Mouse (Mus musculus) forebrain, embryonic 11.5 days (tissue): ENCODE results near the gene Alk. TPM values are rescaled to one million over a fixed set of nuclear protein-coding genes. Genes with fewer than 3 reads are reported as not detected.

ENCODE experiments used
- ATAC-seq: fragments of 200-750 bp; cut with Nextera tagmentation; replicated peaks from 2 replicates; pipeline ENCODE4 v1.8.0; 2017; ENCODE audit warnings: moderate TSS enrichment; ENCODE audit not compliant: low FRiP score
- DNase-seq: peaks from one replicate; pipeline ENCODE4 v3.0.0-alpha.2; 2017; ENCODE audit warnings: low spot score
- H3K27ac ChIP-seq: fragments of 300-500 bp; sonication (generic); 2 replicates; pipeline ENCODE4 v1.5.1; 2014; ENCODE audit warnings: low read depth, low read length
- H3K27me3 ChIP-seq: fragments of 300-500 bp; sonication (generic); 2 replicates; pipeline ENCODE4 v1.6.1; 2014; ENCODE audit warnings: mild to moderate bottlenecking, low read length, mixed read lengths; ENCODE audit not compliant: control insufficient read depth, insufficient read depth
- H3K36me3 ChIP-seq: fragments of 300-500 bp; sonication (generic); 2 replicates; pipeline ENCODE4 v1.6.1; 2014; ENCODE audit warnings: mild to moderate bottlenecking, low read length, moderate library complexity, mixed read lengths; ENCODE audit not compliant: control insufficient read depth, insufficient read depth
- H3K4me1 ChIP-seq: fragments of 300-500 bp; sonication (generic); replicated peaks from 2 replicates; pipeline ENCODE4 v1.6.1; 2014; ENCODE audit warnings: low read length, mixed read lengths; ENCODE audit not compliant: control insufficient read depth, insufficient read depth
- H3K4me2 ChIP-seq: fragments of 300-500 bp; sonication (generic); 2 replicates; pipeline ENCODE4 v1.6.1; 2014; ENCODE audit warnings: low read depth, mild to moderate bottlenecking, low read length, moderate library complexity, mixed read lengths; ENCODE audit not compliant: severe bottlenecking
- H3K4me3 ChIP-seq: fragments of 300-500 bp; sonication (generic); 2 replicates; pipeline ENCODE4 v1.5.1; 2014; ENCODE audit warnings: low read depth, low read length
- H3K9ac ChIP-seq: fragments of 300-500 bp; sonication (generic); 2 replicates; pipeline ENCODE4 v1.6.1; 2014; ENCODE audit warnings: low read length
- H3K9me3 ChIP-seq: fragments of 300-500 bp; sonication (generic); 2 replicates; pipeline ENCODE4 v1.6.1; 2016; ENCODE audit warnings: low read length, mixed read lengths; ENCODE audit not compliant: control insufficient read depth
- WGBS: fragments of 180-500 bp; shearing (Covaris S2); extraction: QIAGEN DNeasy Blood & Tissue Kit; methylation state at CpG from one replicate; pipeline ENCODE4 v1.1.7; 2014; 5-methylcytosine and 5-hydroxymethylcytosine counted together
- polyA plus RNA-seq: library from polyadenylated mRNA; unstranded; fragments of >200 nt; fragmentation: Nextera tagmentation; extraction: Ambion mirVana; gene quantifications from 2 replicates; pipeline ENCODE4 v1.2.1, GENCODE M21; 2014

Gene Alk
- polyA plus RNA-seq, 1 experiment from 2014 or later, result 0.15 TPM

- H3K4me3 ChIP-seq, result no peak overlapping the region
- H3K27ac ChIP-seq, result no peak overlapping the region
- H3K9me3 ChIP-seq, result no peaks in the 10 kb centered on the region
- H3K9ac ChIP-seq, result no peak overlapping the region
- H3K27me3 ChIP-seq, result no peaks in the 10 kb centered on the region; the same call in 1 of the 2 replicates
- H3K4me1 ChIP-seq, result 0 out of 2 replicates have a peak, but pooled peaks cover 1% of the 10 kb centered on the region
- H3K36me3 ChIP-seq, result no peaks in the 10 kb centered on the region
- H3K4me2 ChIP-seq, result no peak overlapping the region
- DNase-seq, result no peak
- 66% methylated on average over 5 of the region's 5 CpGs for WGBS
- no peak for ATAC-seq
Measured at GRCm38 (mm10) chr17:71872976-71873375, 731.5 kb downstream of the Alk start.

GRCm38 (mm10) chr17:71871981-71872380 is 732.4 kb downstream of the Alk start:
- ATAC-seq, result no peak
- Histone ChIP-seq H3K4me1 (0 out of 2 replicates have a peak, but pooled peaks cover 1% of the 10 kb centered on the region), H3K27ac (no peak overlapping the region)

GRCm38 (mm10) chr17:71870641-71871040 is 733.8 kb downstream of the Alk start:
- Histone ChIP-seq H3K36me3 (no peaks in the 10 kb centered on the region), H3K27ac (no peak overlapping the region), H3K9ac (no peak overlapping the region), H3K4me2 (no peak overlapping the region), H3K4me3 (no peak overlapping the region), H3K4me1 (0 out of 2 replicates have a peak, but pooled peaks cover 1% of the 10 kb centered on the region), H3K27me3 (no peaks in the 10 kb centered on the region; the same call in 1 of the 2 replicates), H3K9me3 (no peaks in the 10 kb centered on the region)
- WGBS, result 91% methylated on average over 1 of the region's 1 CpGs
- ATAC-seq (no peak), DNase-seq (no peak)

More at GRCm38 (mm10) chr17:71871981-71872380, 732.4 kb downstream of the Alk start:
- Histone ChIP-seq H3K36me3 (no peaks in the 10 kb centered on the region), H3K4me2 (no peak overlapping the region), H3K9me3 (no peaks in the 10 kb centered on the region), H3K9ac (no peak overlapping the region), H3K27me3 (no peaks in the 10 kb centered on the region; the same call in 1 of the 2 replicates), H3K4me3 (no peak overlapping the region)
- 85% methylated on average over 7 of the region's 7 CpGs for WGBS
- no peak for DNase-seq

- Histone ChIP-seq H3K27ac (no peak overlapping the region), H3K4me2 (no peak overlapping the region), H3K4me1 (0 out of 2 replicates have a peak, but pooled peaks cover 1% of the 10 kb centered on the region), H3K9me3 (no peaks in the 10 kb centered on the region), H3K27me3 (no peaks in the 10 kb centered on the region; the same call in 1 of the 2 replicates), H3K9ac (no peak overlapping the region), H3K4me3 (no peak overlapping the region), H3K36me3 (no peaks in the 10 kb centered on the region)
- WGBS, result 91% methylated on average over 8 of the region's 8 CpGs
- ATAC-seq (no peak; the same call in 1 of the 2 replicates), DNase-seq (no peak)
Measured at GRCm38 (mm10) chr17:71870232-71870621, 734.2 kb downstream of the Alk start.

GRCm38 (mm10) chr17:71869372-71870231 is 734.8 kb downstream of the Alk start:
- H3K9ac ChIP-seq, result peak overlapping the region; percentile 77
- H3K4me2 ChIP-seq, result peak overlapping the region; percentile 94
- DNase-seq (peak; percentile 77), ATAC-seq (peak; percentile 83)
- H3K4me1 ChIP-seq, result 0 out of 2 replicates have a peak, but pooled peaks cover 1% of the 10 kb centered on the region
- WGBS, result 8% methylated on average over 60 of the region's 60 CpGs
- H3K27ac ChIP-seq, result no peak overlapping the region
- no peaks in the 10 kb centered on the region; the same call in 1 of the 2 replicates for H3K27me3 ChIP-seq
- no peaks in the 10 kb centered on the region for H3K36me3 ChIP-seq
- H3K4me3 ChIP-seq, result peak overlapping the region; percentile 50
- no peaks in the 10 kb centered on the region for H3K9me3 ChIP-seq

- Histone ChIP-seq H3K9ac (no peak overlapping the region), H3K9me3 (no peaks in the 10 kb centered on the region), H3K4me3 (no peak overlapping the region), H3K4me2 (peak overlapping the region; percentile 94; the same call in 1 of the 2 replicates), H3K4me1 (0 out of 2 replicates have a peak, but pooled peaks cover 1% of the 10 kb centered on the region), H3K27ac (no peak overlapping the region), H3K27me3 (no peaks in the 10 kb centered on the region; the same call in 1 of the 2 replicates), H3K36me3 (no peaks in the 10 kb centered on the region)
- WGBS, result 68% methylated on average over 12 of the region's 12 CpGs
- ATAC-seq (no peak; the same call in 1 of the 2 replicates), DNase-seq (no peak)
Measured at GRCm38 (mm10) chr17:71868828-71869227, 735.6 kb downstream of the Alk start.

GRCm38 (mm10) chr17:71867892-71868291 is 736.5 kb downstream of the Alk start:
- no peak for ATAC-seq
- DNase-seq, result no peak
- Histone ChIP-seq H3K27ac (no peak overlapping the region), H3K9me3 (no peaks in the 10 kb centered on the region), H3K4me2 (no peak overlapping the region), H3K4me3 (no peak overlapping the region), H3K9ac (no peak overlapping the region), H3K4me1 (0 out of 2 replicates have a peak, but pooled peaks cover 1% of the 10 kb centered on the region), H3K36me3 (no peaks in the 10 kb centered on the region), H3K27me3 (no peaks in the 10 kb centered on the region; the same call in 1 of the 2 replicates)
- 92% methylated on average over 2 of the region's 2 CpGs for WGBS

GRCm38 (mm10) chr17:71865437-71865836 is 739.0 kb downstream of the Alk start:
- Histone ChIP-seq H3K9ac (no peak overlapping the region), H3K27ac (no peak overlapping the region), H3K9me3 (no peaks in the 10 kb centered on the region), H3K4me3 (no peak overlapping the region), H3K27me3 (no peaks in the 10 kb centered on the region; the same call in 1 of the 2 replicates), H3K36me3 (no peaks in the 10 kb centered on the region), H3K4me2 (no peak overlapping the region), H3K4me1 (0 out of 2 replicates have a peak, but pooled peaks cover 1% of the 10 kb centered on the region)
- ATAC-seq, result no peak
- DNase-seq, result no peak
- WGBS, result 75% methylated on average over 5 of the region's 5 CpGs
